Mouse (Mus musculus) forebrain, embryonic 10.5 days (tissue): Measurements from ENCODE around the gene Btbd3. TPM values are rescaled to one million over a fixed set of nuclear protein-coding genes. Genes with fewer than 3 reads are reported as not detected.
A peak's percentile ranks its signal among the peaks of the same experiment; 100 is the strongest.

Source experiments
- DNase-seq: peaks from one replicate; pipeline ENCODE4 v3.0.0-alpha.2; 2017; ENCODE audit warnings: low spot score; ENCODE audit errors: extremely low spot score
- H3K27ac ChIP-seq: fragments of 300-500 bp; sonication (generic); 2 replicates; pipeline ENCODE4 v1.5.1; 2016; ENCODE audit warnings: mild to moderate bottlenecking
- H3K27me3 ChIP-seq: fragments of 300-500 bp; sonication (generic); 2 replicates; pipeline ENCODE4 v1.6.1; 2016; ENCODE audit warnings: mild to moderate bottlenecking; ENCODE audit not compliant: poor library complexity, severe bottlenecking
- H3K36me3 ChIP-seq: fragments of 300-500 bp; sonication (generic); replicated peaks from 2 replicates; pipeline ENCODE4 v1.6.1; 2016; ENCODE audit warnings: mild to moderate bottlenecking, moderate library complexity
- H3K4me1 ChIP-seq: fragments of 300-500 bp; sonication (generic); 2 replicates; pipeline ENCODE4 v1.6.1; 2016
- H3K4me3 ChIP-seq: fragments of 300-500 bp; sonication (generic); 2 replicates; pipeline ENCODE4 v1.5.1; 2016; ENCODE audit warnings: mild to moderate bottlenecking, moderate library complexity
- H3K9me3 ChIP-seq: fragments of 300-500 bp; sonication (generic); 2 replicates; pipeline ENCODE4 v1.6.1; 2016; ENCODE audit warnings: mild to moderate bottlenecking, moderate library complexity
- WGBS: fragments of 180-500 bp; shearing (Covaris S2); methylation state at CpG from one replicate; pipeline ENCODE4 v1.1.7; 2016; 5-methylcytosine and 5-hydroxymethylcytosine counted together
- polyA plus RNA-seq: library from polyadenylated mRNA; unstranded; fragments of >200 nt; fragmentation: Nextera tagmentation; extraction: Ambion mirVana; gene quantifications from 2 replicates; pipeline ENCODE4 v1.2.1, GENCODE M21; 2016

Btbd3 gene
- polyA plus RNA-seq, 1 experiment from 2014 or later: 12.2 TPM

DNA sequence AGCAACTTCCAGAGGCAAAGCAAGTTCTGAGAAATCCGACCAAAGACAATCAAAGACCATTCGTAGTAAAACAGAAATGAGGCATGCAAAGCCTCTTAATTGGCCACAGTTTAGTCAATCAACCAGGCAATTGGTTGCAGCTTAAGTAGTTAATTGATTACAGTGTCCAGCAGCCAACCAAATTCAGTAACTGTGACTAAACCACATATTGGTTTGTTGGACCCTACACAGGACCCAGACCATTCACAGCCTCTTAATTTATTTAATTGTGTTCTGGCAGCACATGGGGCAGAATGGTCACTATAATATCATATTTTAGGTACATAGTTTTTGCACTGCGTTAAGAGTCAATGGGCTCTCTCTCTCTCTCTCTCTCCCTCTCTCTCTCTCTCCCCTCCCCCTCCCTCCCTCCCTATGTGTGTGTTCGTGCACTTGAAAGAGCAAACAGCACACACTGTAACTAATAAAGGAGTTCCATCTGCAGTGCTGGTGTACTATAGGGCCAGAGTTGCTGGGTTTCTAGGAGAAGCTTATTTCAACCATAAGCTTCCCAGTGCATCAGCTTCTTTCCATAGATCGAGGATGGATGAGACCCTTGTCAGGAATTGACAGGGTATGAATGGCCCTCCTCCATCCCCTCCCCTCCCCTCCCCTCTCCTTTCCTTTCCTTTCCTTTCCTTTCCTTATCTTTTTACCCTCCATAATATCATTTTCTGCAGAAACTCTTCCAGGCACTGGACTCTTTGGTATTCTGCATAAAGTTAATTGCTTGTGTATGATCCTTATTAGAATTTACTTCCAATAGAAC, 275.0 kb downstream of the Btbd3 start:
- Histone ChIP-seq H3K36me3 (no peaks in the 10 kb centered on the region), H3K27ac (no peak overlapping the region), H3K4me3 (no peak overlapping the region), H3K27me3 (peaks cover 31% of the 10 kb centered on the region), H3K4me1 (peaks cover 24% of the 10 kb centered on the region), H3K9me3 (no peaks in the 10 kb centered on the region)
- 25% methylated on average over 5 of the region's 5 CpGs for WGBS
- DNase-seq: peak; percentile 19

DNA sequence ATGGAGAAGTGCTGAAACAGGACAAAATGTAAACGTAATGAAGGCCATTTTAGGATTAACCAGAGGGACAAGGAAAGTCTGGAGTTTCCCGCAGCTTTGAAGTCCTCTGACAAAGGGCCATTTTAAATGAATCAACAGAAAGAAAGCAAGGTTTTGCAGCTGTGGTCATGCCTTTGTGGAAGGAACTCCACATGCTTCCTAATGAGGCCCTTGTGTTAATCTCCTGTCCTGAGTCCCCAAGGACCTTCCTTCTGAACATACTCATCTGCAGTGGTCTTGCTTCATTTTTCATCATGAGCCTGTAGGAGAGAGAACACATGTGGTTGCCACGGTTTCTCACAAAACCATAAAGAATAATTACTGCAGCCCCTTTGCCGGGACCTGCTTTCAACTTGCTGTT, 275.6 kb downstream of the Btbd3 start:
- no peak overlapping the region for H3K27ac ChIP-seq
- H3K4me3 ChIP-seq: no peak overlapping the region
- WGBS: 25% methylated on average over 4 of the region's 4 CpGs
- H3K9me3 ChIP-seq: no peaks in the 10 kb centered on the region
- H3K27me3 ChIP-seq: peaks cover 28% of the 10 kb centered on the region
- no peaks in the 10 kb centered on the region for H3K36me3 ChIP-seq
- peak; percentile 34 for DNase-seq
- H3K4me1 ChIP-seq: peaks cover 24% of the 10 kb centered on the region

- no peak for DNase-seq
- Histone ChIP-seq H3K9me3 (no peaks in the 10 kb centered on the region), H3K4me3 (no peak overlapping the region), H3K36me3 (no peaks in the 10 kb centered on the region), H3K27me3 (no peaks in the 10 kb centered on the region), H3K27ac (no peak overlapping the region), H3K4me1 (no peaks in the 10 kb centered on the region)
- 82% methylated on average over 3 of the region's 3 CpGs for WGBS
These were observed 283.3 kb downstream of the Btbd3 start for GRCm38 (mm10) chr2:138539655-138540054.

GRCm38 (mm10) chr2:138548990-138549389, 292.6 kb downstream of the Btbd3 start:
- Histone ChIP-seq H3K9me3 (no peaks in the 10 kb centered on the region), H3K4me1 (no peaks in the 10 kb centered on the region), H3K27ac (no peak overlapping the region), H3K36me3 (no peaks in the 10 kb centered on the region), H3K4me3 (no peak overlapping the region), H3K27me3 (no peaks in the 10 kb centered on the region)
- WGBS: 89% methylated on average over 2 of the region's 2 CpGs
- DNase-seq: no peak

DNA sequence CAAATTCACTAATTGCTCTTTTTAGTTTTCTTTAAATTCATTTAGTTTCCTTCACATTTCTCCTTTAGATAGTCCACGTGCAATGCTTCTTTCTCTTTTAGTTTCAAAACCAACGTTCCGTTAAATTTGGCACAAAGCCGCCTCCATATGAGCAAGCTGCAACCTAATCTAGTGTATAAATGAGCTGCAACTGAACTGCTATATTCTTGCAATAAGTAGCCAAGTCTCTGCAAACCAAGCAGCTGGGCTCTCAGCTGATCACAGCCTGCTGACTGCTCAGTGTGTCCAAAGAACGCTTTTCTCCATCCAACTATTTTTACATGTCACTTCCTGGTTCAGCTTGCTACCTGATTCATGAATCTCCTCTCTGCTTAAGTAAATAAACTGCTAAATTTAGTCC, 295.2 kb downstream of the Btbd3 start:
- H3K4me3 ChIP-seq: no peak overlapping the region
- H3K9me3 ChIP-seq: no peaks in the 10 kb centered on the region
- WGBS: 85% methylated on average over 5 of the region's 5 CpGs
- H3K36me3 ChIP-seq: no peaks in the 10 kb centered on the region
- H3K27me3 ChIP-seq: no peaks in the 10 kb centered on the region
- H3K27ac ChIP-seq: no peak overlapping the region
- no peaks in the 10 kb centered on the region for H3K4me1 ChIP-seq
- no peak for DNase-seq

- Histone ChIP-seq H3K4me1 (no peaks in the 10 kb centered on the region), H3K36me3 (no peaks in the 10 kb centered on the region), H3K27me3 (no peaks in the 10 kb centered on the region), H3K9me3 (no peaks in the 10 kb centered on the region), H3K4me3 (no peak overlapping the region), H3K27ac (no peak overlapping the region)
- no peak for DNase-seq
- WGBS: 89% methylated on average over 11 of the region's 11 CpGs
These were observed 298.9 kb downstream of the Btbd3 start for GRCm38 (mm10) chr2:138555106-138555862.

GRCm38 (mm10) chr2:138585930-138586329, 329.6 kb downstream of the Btbd3 start:
- H3K27me3 ChIP-seq: no peaks in the 10 kb centered on the region
- WGBS: 92% methylated on average over 2 of the region's 2 CpGs
- H3K4me3 ChIP-seq: no peak overlapping the region
- DNase-seq: no peak
- H3K36me3 ChIP-seq: no peaks in the 10 kb centered on the region
- no peak overlapping the region for H3K27ac ChIP-seq
- H3K4me1 ChIP-seq: peaks cover 4% of the 10 kb centered on the region; the same call in 1 of the 2 replicates
- no peaks in the 10 kb centered on the region for H3K9me3 ChIP-seq

DNA sequence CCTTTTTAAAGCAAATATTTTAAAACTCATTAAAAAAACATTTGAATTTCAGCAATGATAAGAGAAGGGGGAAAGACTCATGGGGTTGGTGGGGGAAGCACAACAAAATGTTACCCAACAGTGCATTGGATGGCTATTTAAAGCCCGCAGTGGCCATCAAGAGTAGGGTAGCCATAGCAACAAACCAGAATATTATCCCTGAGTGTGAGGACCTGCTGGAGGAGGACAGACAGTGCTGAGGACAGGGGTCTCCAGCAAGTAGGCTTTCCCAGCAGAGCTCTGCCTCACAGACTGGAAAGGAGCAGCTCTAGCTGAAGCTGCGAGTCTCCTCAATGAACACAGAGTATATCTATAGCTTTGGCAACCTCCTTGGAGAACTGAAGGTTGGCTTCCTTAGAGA, 331.0 kb downstream of the Btbd3 start:
- no peak for DNase-seq
- no peaks in the 10 kb centered on the region for H3K9me3 ChIP-seq
- H3K27ac ChIP-seq: no peak overlapping the region
- H3K36me3 ChIP-seq: no peaks in the 10 kb centered on the region
- WGBS: 90% methylated on average over 2 of the region's 2 CpGs
- no peak overlapping the region for H3K4me3 ChIP-seq
- H3K4me1 ChIP-seq: peaks cover 4% of the 10 kb centered on the region; the same call in 1 of the 2 replicates
- no peaks in the 10 kb centered on the region for H3K27me3 ChIP-seq

DNA sequence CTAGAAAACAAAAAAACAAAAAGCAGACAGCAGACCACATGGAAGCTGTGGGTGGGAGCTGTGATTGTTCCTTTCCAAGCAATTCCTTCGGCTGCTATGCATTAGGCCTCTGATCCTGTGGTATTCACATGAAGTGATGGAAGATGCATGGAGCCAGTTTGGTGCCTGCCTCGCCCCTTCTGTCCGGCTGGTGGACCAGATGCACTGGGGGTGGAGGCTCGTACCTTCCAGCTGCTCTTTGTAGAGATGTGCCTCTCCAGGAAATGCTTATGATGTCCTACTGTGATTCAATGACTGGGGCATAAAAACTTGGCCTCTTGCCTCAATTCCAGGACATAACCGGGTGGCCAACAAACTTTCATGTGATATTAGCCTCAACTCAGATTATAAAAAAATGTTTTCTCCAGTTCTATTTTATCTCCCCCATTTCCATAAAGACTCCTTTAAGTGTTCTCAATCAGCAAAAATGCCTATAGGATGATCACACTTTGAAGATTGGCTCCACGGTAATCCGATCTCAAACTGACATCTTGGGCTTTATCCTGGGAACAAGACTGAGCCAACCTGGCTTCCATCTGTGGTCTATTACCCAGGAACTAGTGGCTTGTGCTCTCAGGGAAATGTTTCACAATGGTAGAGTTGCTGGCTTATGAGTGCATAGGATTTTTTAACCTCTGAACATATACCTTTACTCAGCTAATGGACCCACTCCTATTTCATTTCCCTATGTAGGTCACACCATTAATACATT, 331.6 kb downstream of the Btbd3 start:
- H3K4me3 ChIP-seq: no peak overlapping the region
- H3K27ac ChIP-seq: no peak overlapping the region
- WGBS: 93% methylated on average over 7 of the region's 7 CpGs
- no peaks in the 10 kb centered on the region for H3K36me3 ChIP-seq
- H3K4me1 ChIP-seq: peaks cover 4% of the 10 kb centered on the region; the same call in 1 of the 2 replicates
- no peaks in the 10 kb centered on the region for H3K27me3 ChIP-seq
- DNase-seq: no peak
- no peaks in the 10 kb centered on the region for H3K9me3 ChIP-seq

DNA sequence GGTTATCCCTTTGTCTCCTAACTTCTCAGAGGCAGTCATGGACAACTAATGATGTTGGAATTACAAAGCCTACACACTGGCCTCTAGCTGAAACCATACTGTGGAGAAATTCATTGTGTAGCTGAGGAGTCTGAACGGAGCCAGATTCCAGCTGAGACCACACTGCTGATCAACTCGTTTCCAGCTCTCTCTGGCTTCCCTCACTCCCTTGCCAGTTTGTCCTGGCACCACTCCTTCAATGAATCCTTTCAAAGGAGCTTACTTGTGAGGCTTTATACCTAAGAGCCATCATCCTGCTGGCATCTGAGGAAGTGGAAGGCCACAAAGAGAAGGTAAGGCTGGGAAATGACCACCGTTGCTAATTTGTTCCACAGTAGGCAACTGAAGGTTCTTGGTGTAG, 332.7 kb downstream of the Btbd3 start:
- no peaks in the 10 kb centered on the region for H3K9me3 ChIP-seq
- no peak overlapping the region for H3K4me3 ChIP-seq
- 67% methylated on average over 3 of the region's 3 CpGs for WGBS

GRCm38 (mm10) chr2:138590307-138590706, 333.9 kb downstream of the Btbd3 start:
- 86% methylated on average over 1 of the region's 1 CpGs for WGBS
- H3K4me3 ChIP-seq: no peak overlapping the region
- H3K36me3 ChIP-seq: no peaks in the 10 kb centered on the region
- no peaks in the 10 kb centered on the region for H3K9me3 ChIP-seq
- H3K27me3 ChIP-seq: no peaks in the 10 kb centered on the region
- DNase-seq: no peak
- H3K4me1 ChIP-seq: peaks cover 4% of the 10 kb centered on the region; the same call in 1 of the 2 replicates
- no peak overlapping the region for H3K27ac ChIP-seq

More for the DNA sequence above, 332.7 kb downstream of the Btbd3 start:
- no peak for DNase-seq
- H3K27ac ChIP-seq: no peak overlapping the region
- H3K27me3 ChIP-seq: no peaks in the 10 kb centered on the region
- peaks cover 4% of the 10 kb centered on the region; the same call in 1 of the 2 replicates for H3K4me1 ChIP-seq
- H3K36me3 ChIP-seq: no peaks in the 10 kb centered on the region

DNA sequence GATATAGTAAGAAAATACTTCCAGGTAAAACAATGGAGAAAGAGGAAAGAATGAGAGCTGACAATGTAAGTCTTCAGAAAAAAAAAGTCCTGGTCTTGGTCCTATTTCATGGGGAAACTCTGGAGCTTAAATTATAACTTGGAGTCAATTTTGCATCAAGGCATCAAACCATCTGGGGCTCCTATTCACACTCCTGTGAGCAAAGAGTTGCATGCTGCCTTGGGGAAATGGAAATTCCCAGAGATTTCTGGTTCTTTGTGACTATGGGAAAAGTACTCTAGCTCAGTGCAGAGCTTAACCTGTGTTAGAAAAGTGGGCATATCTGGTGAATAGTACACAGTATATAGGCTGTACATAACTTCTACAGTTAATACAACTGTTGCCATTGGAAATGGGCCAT, 356.0 kb downstream of the Btbd3 start:
- H3K36me3 ChIP-seq: no peaks in the 10 kb centered on the region
- no peak overlapping the region for H3K4me3 ChIP-seq
- DNase-seq: no peak
- H3K27me3 ChIP-seq: no peaks in the 10 kb centered on the region
- H3K9me3 ChIP-seq: no peaks in the 10 kb centered on the region
- no peak overlapping the region for H3K27ac ChIP-seq
- no peaks in the 10 kb centered on the region for H3K4me1 ChIP-seq
